15 mouse cellular contexts compared by ENCODE assay signal in genomic region chr6:86197150-86197862, GRCm38 (mm10). TPM values are rescaled to one million over a fixed set of nuclear protein-coding genes. Genes with fewer than 3 reads are reported as not detected.
DNase-seq lines count a peak whose midpoint lies in the region; ATAC-seq lines count a peak whose summit lies in the region.
"Had no signal": no experiment of that assay in that cellular context is flagged by ENCODE, and none has a peak within 500 bp of the region (broad histone marks: within the 10 kb centered on the region; RNA-seq: fewer than 3 reads in every experiment).

No protein-coding gene starts in this region.

- DNase-seq in hindbrain, embryonic 14.5 days (ENCODE audit: low spot score): no peak
- DNase-seq in hindbrain, embryonic 11.5 days (ENCODE audit: low spot score): no peak
- peak; percentile 52 for DNase-seq in brain, adult 2 months (ENCODE audit: low read depth, low spot score)
- DNase-seq in cerebellum, adult 9-11 months: no peak
- no peak for DNase-seq in right cerebral cortex, postnatal 14 days
- DNase-seq in left cerebral cortex, adult 8-10 months (ENCODE audit: low spot score in 2 of 2): no peak
- DNase-seq: gastrocnemius, adult 2 months; lung, embryonic 14.5 days; right cerebral cortex, postnatal 25 days had no signal

- H3K36me3 ChIP-seq in hindbrain, embryonic 14.5 days (replicated peaks; ENCODE audit: control insufficient read depth, insufficient read depth): no peaks in the 10 kb centered on the region
- H3K36me3 ChIP-seq in hindbrain, embryonic 11.5 days (ENCODE audit: control insufficient read depth, insufficient read depth, low read length): no peaks in the 10 kb centered on the region
- H3K36me3 ChIP-seq in forebrain, embryonic 16.5 days (ENCODE audit: control insufficient read depth, insufficient read depth): no peaks in the 10 kb centered on the region
- no peaks in the 10 kb centered on the region for H3K36me3 ChIP-seq in midbrain, embryonic 13.5 days
- H3K36me3 ChIP-seq: heart, embryonic 15.5 days had no signal

- no peak overlapping the region for H3K9ac ChIP-seq in hindbrain, embryonic 14.5 days
- no peak overlapping the region for H3K9ac ChIP-seq in hindbrain, embryonic 11.5 days (ENCODE audit: low read depth, low read length)
- no peak overlapping the region for H3K9ac ChIP-seq in forebrain, embryonic 16.5 days (replicated peaks; ENCODE audit: low read depth, low read length)
- H3K9ac ChIP-seq in midbrain, embryonic 13.5 days (replicated peaks): no peak overlapping the region
- H3K9ac ChIP-seq: heart, embryonic 15.5 days; lung, embryonic 14.5 days had no signal

- 0 out of 2 replicates have a peak, but pooled peaks cover 9% of the 10 kb centered on the region for H3K27me3 ChIP-seq in hindbrain, embryonic 14.5 days (ENCODE audit: control insufficient read depth, insufficient read depth, low read length)
- peaks cover 21% of the 10 kb centered on the region; the same call in 1 of the 2 replicates for H3K27me3 ChIP-seq in hindbrain, embryonic 11.5 days (ENCODE audit: control insufficient read depth, insufficient read depth, low read length)
- H3K27me3 ChIP-seq in forebrain, embryonic 16.5 days (replicated peaks; ENCODE audit: control insufficient read depth, insufficient read depth, low read length): peaks cover 5% of the 10 kb centered on the region
- peaks cover 59% of the 10 kb centered on the region for H3K27me3 ChIP-seq in midbrain, embryonic 13.5 days

- 33% methylated on average over 11 of the region's 11 CpGs for WGBS in hindbrain, embryonic 14.5 days
- WGBS in hindbrain, embryonic 11.5 days: 41% methylated on average over 11 of the region's 11 CpGs
- 36% methylated on average over 11 of the region's 11 CpGs for WGBS in forebrain, embryonic 16.5 days
- 40% methylated on average over 11 of the region's 11 CpGs for WGBS in midbrain, embryonic 13.5 days

- H3K4me1 ChIP-seq in hindbrain, embryonic 14.5 days (replicated peaks; ENCODE audit: control insufficient read depth, insufficient read depth, low read length): peaks cover 5% of the 10 kb centered on the region
- H3K4me1 ChIP-seq in hindbrain, embryonic 11.5 days (replicated peaks; ENCODE audit: control insufficient read depth, insufficient read depth, low read length): 0 out of 2 replicates have a peak, but pooled peaks cover 3% of the 10 kb centered on the region
- H3K4me1 ChIP-seq in forebrain, embryonic 16.5 days (replicated peaks; ENCODE audit: control insufficient read depth, insufficient read depth, low read length): peaks cover 19% of the 10 kb centered on the region
- H3K4me1 ChIP-seq in midbrain, embryonic 13.5 days (replicated peaks): peaks cover 10% of the 10 kb centered on the region

- H3K9me3 ChIP-seq in hindbrain, embryonic 14.5 days (ENCODE audit: control insufficient read depth, low read length): no peaks in the 10 kb centered on the region
- no peaks in the 10 kb centered on the region for H3K9me3 ChIP-seq in hindbrain, embryonic 11.5 days (ENCODE audit: control insufficient read depth, low read length)
- no peaks in the 10 kb centered on the region for H3K9me3 ChIP-seq in forebrain, embryonic 16.5 days (ENCODE audit: control insufficient read depth, low read length)
- H3K9me3 ChIP-seq in midbrain, embryonic 13.5 days: no peaks in the 10 kb centered on the region
- H3K9me3 ChIP-seq: heart, embryonic 15.5 days had no signal

- H3K4me3 ChIP-seq in hindbrain, embryonic 14.5 days (replicated peaks; ENCODE audit: low read length): 0 out of 2 replicates have a peak overlapping the region, but pooled peaks have one; percentile 67
- H3K4me3 ChIP-seq in hindbrain, embryonic 11.5 days (ENCODE audit: low read depth, low read length): no peak overlapping the region
- peak overlapping the region; percentile 75; the same call in 1 of the 2 replicates for H3K4me3 ChIP-seq in forebrain, embryonic 16.5 days (replicated peaks; ENCODE audit: low read length)
- H3K4me3 ChIP-seq in midbrain, embryonic 13.5 days (replicated peaks): no peak overlapping the region
- H3K4me3 ChIP-seq: gastrocnemius, adult 2 months; heart, embryonic 15.5 days had no signal

- no peak for ATAC-seq in hindbrain, embryonic 14.5 days (ENCODE audit: low FRiP score)
- ATAC-seq in hindbrain, embryonic 11.5 days (ENCODE audit: low FRiP score): no peak
- ATAC-seq in forebrain, embryonic 16.5 days: no peak
- no peak for ATAC-seq in midbrain, embryonic 13.5 days
- ATAC-seq: CD4-positive, CD25-positive, alpha-beta regulatory T cell, adult 4 months; intestine, embryonic 16.5 days; Patski had no signal

- peak overlapping the region; percentile 94 for H3K4me2 ChIP-seq in hindbrain, embryonic 14.5 days (replicated peaks)
- H3K4me2 ChIP-seq in hindbrain, embryonic 11.5 days (replicated peaks; ENCODE audit: low read depth, low read length): no peak overlapping the region
- H3K4me2 ChIP-seq in forebrain, embryonic 16.5 days (ENCODE audit: low read length): peak overlapping the region; percentile 91; the same call in 1 of the 2 replicates
- H3K4me2 ChIP-seq in midbrain, embryonic 13.5 days (replicated peaks): 0 out of 2 replicates have a peak overlapping the region, but pooled peaks have one; percentile 96
- H3K4me2 ChIP-seq: heart, embryonic 15.5 days; lung, embryonic 14.5 days had no signal

- no peak overlapping the region for H3K27ac ChIP-seq in hindbrain, embryonic 14.5 days
- H3K27ac ChIP-seq in hindbrain, embryonic 11.5 days (ENCODE audit: low read depth, low read length): no peak overlapping the region
- no peak overlapping the region for H3K27ac ChIP-seq in forebrain, embryonic 16.5 days (ENCODE audit: low read length)
- H3K27ac ChIP-seq in midbrain, embryonic 13.5 days: no peak overlapping the region
- H3K27ac ChIP-seq: gastrocnemius, adult 2 months; heart, embryonic 15.5 days had no signal

RNA-seq across cellular contexts. Expression of gene Tgfa, which starts 2.3 kb away (rescaled TPM):
- polyA plus RNA-seq in hindbrain, embryonic 14.5 days (2014; fragmentation: Nextera tagmentation; extraction: Ambion mirVana): 23.1 and 27.2 TPM in 2 replicates
- 2.2 and 2.5 TPM in 2 replicates for polyA plus RNA-seq in hindbrain, embryonic 11.5 days (2014; fragmentation: Nextera tagmentation; extraction: Ambion mirVana)
- 14.6 and 19.7 TPM in 2 replicates for polyA plus RNA-seq in forebrain, embryonic 16.5 days (2015; fragmentation: Nextera tagmentation; extraction: Ambion mirVana)
- 3.8 TPM in 2 replicates for polyA plus RNA-seq in midbrain, embryonic 13.5 days (2015; fragmentation: Nextera tagmentation; extraction: Ambion mirVana)
- 10 to 100 TPM; 27.1 to 30.1 (median 29.1) TPM for total RNA-seq in left cerebral cortex, adult 8-10 months (2022)

Comparison
In these comparisons a context has a peak if more than half of its experiments do, and no peak if none do; other contexts are left out.
1. H3K4me3 ChIP-seq: peak in hindbrain, embryonic 14.5 days (single experiment) and forebrain, embryonic 16.5 days (single experiment); none in hindbrain, embryonic 11.5 days (single experiment) and midbrain, embryonic 13.5 days (single experiment).